Mouse (Mus musculus) lung, embryonic 14.5 days (tissue): ENCODE data around the gene Arpp19. TPM values are rescaled to one million over a fixed set of nuclear protein-coding genes. Genes with fewer than 3 reads are reported as not detected.
A peak's percentile ranks its signal among the peaks of the same experiment; 100 is the strongest.

Source experiments
- ATAC-seq: fragments of 200-750 bp; cut with Nextera tagmentation; 2 replicates; pipeline ENCODE4 v1.8.0; 2017; ENCODE audit warnings: mild to moderate bottlenecking, moderate TSS enrichment, moderate library complexity; ENCODE audit not compliant: insufficient read depth
- DNase-seq: peaks from one replicate; pipeline ENCODE4 v3.0.0-alpha.2; 2015
- H3K27ac ChIP-seq: fragments of 300-500 bp; sonication (generic); 2 replicates; pipeline ENCODE4 v1.5.1; 2014; ENCODE audit warnings: low read depth, mild to moderate bottlenecking, moderate library complexity
- H3K27me3 ChIP-seq: fragments of 300-500 bp; sonication (generic); 2 replicates; pipeline ENCODE4 v1.6.1; 2014; ENCODE audit warnings: low read length, control low read depth; ENCODE audit not compliant: insufficient read depth
- H3K36me3 ChIP-seq: fragments of 300-500 bp; sonication (generic); 2 replicates; pipeline ENCODE4 v1.6.1; 2014; ENCODE audit warnings: control low read depth; ENCODE audit not compliant: insufficient read depth
- H3K4me1 ChIP-seq: fragments of 300-500 bp; sonication (generic); 2 replicates; pipeline ENCODE4 v1.6.1; 2014; ENCODE audit warnings: antibody characterized with exemption, control low read depth; ENCODE audit not compliant: insufficient read depth
- H3K4me2 ChIP-seq: fragments of 300-500 bp; sonication (generic); 2 replicates; pipeline ENCODE4 v1.6.1; 2014; ENCODE audit warnings: mild to moderate bottlenecking
- H3K4me3 ChIP-seq: fragments of 300-500 bp; sonication (generic); 2 replicates; pipeline ENCODE4 v1.5.1; 2014; ENCODE audit warnings: low read depth, low read length
- H3K9ac ChIP-seq: fragments of 300-500 bp; sonication (generic); 2 replicates; pipeline ENCODE4 v1.6.1; 2014
- H3K9me3 ChIP-seq: fragments of 300-500 bp; sonication (generic); 2 replicates; pipeline ENCODE4 v1.6.1; 2016; ENCODE audit warnings: low read depth, low read length, control low read depth
- CTCF ChIP-seq: IDR thresholded peaks from 2 replicates; pipeline ENCODE4 v1.5.1; 2016; ENCODE audit warnings: antibody characterized with exemption, low read depth
- WGBS: fragments of 180-500 bp; shearing (Covaris S2); extraction: QIAGEN DNeasy Blood & Tissue Kit; methylation state at CpG from one replicate; pipeline ENCODE4 v1.1.7; 2014; 5-methylcytosine and 5-hydroxymethylcytosine counted together
- polyA plus RNA-seq: library from polyadenylated mRNA; unstranded; fragments of >200 nt; fragmentation: Nextera tagmentation; extraction: Ambion mirVana; gene quantifications from 2 replicates; pipeline ENCODE4 v1.2.1, GENCODE M21; 2014

The Arpp19 gene
- 289 and 306 TPM in 2 replicates for polyA plus RNA-seq

- H3K4me3 ChIP-seq: peak within 1 kb of the TSS; percentile 94
- no peaks in the 10 kb centered on the region for H3K9me3 ChIP-seq
- H3K9ac ChIP-seq: peak within 1 kb of the TSS; percentile 95
- TF ChIP-seq CTCF: no peak
- peak; percentile 91 for DNase-seq
- no peaks in the 10 kb centered on the region for H3K4me1 ChIP-seq
- H3K27me3 ChIP-seq: no peaks in the 10 kb centered on the region
- peak within 1 kb of the TSS; percentile 76 for H3K4me2 ChIP-seq
- WGBS: under 1% methylated on average over 72 of the region's 73 CpGs
- peak within 1 kb of the TSS; percentile 69; the same call in 1 of the 2 replicates for H3K27ac ChIP-seq
- H3K36me3 ChIP-seq: no peaks in the 10 kb centered on the region
- ATAC-seq: peak; percentile 97
Observed at GRCm38 (mm10) chr9:75037451-75038356, at the start of gene Arpp19. Gene Arpp19 (plus strand): TSS chr9:75037614.

GRCm38 (mm10) chr9:74988893-74989460 is 48.4 kb upstream of the Arpp19 start:
- Histone ChIP-seq H3K4me1 (no peaks in the 10 kb centered on the region), H3K27ac (no peak overlapping the region), H3K4me3 (no peak overlapping the region), H3K36me3 (no peaks in the 10 kb centered on the region), H3K27me3 (no peaks in the 10 kb centered on the region), H3K4me2 (no peak overlapping the region), H3K9me3 (no peaks in the 10 kb centered on the region), H3K9ac (no peak overlapping the region)
- ATAC-seq: no peak
- no peak for DNase-seq
- WGBS: 80% methylated on average over 7 of the region's 7 CpGs
- no peak for TF ChIP-seq CTCF

GRCm38 (mm10) chr9:74989990-74990389 is 47.4 kb upstream of the Arpp19 start:
- 77% methylated on average over 2 of the region's 2 CpGs for WGBS
- Histone ChIP-seq H3K9me3 (no peaks in the 10 kb centered on the region), H3K9ac (no peak overlapping the region), H3K4me2 (no peak overlapping the region), H3K27ac (no peak overlapping the region), H3K4me1 (no peaks in the 10 kb centered on the region), H3K27me3 (no peaks in the 10 kb centered on the region), H3K36me3 (no peaks in the 10 kb centered on the region), H3K4me3 (no peak overlapping the region)
- no peak for TF ChIP-seq CTCF
- no peak for ATAC-seq
- DNase-seq: no peak

GRCm38 (mm10) chr9:74994611-74995257 is 42.7 kb upstream of the Arpp19 start:
- DNase-seq: no peak
- Histone ChIP-seq H3K9me3 (no peaks in the 10 kb centered on the region), H3K27me3 (no peaks in the 10 kb centered on the region), H3K36me3 (no peaks in the 10 kb centered on the region), H3K27ac (no peak overlapping the region), H3K4me3 (no peak overlapping the region), H3K4me1 (no peaks in the 10 kb centered on the region), H3K4me2 (no peak overlapping the region), H3K9ac (no peak overlapping the region)
- ATAC-seq: no peak
- 76% methylated on average over 10 of the region's 10 CpGs for WGBS
- TF ChIP-seq CTCF: no peak

DNA sequence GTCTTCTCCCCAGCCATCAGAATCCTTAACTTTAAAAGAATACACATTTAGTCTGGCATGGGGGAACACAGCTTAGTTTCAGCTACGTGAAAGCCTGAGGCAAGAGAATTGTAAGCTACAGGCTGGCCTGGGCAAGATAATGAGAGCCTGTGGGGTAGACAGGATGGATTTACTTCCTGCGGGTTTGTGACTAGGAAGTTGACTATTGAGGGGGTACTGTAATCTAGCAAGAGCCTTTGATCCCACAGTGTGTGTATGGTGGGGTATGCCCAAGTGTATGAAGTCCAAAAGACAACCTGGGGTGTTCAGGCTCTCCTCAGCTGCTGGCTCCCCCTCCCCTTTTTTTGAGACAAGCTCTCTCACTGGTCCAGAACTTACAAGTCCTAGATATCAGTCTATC is 41.1 kb upstream of the Arpp19 start:
- WGBS: 55% methylated on average over 2 of the region's 2 CpGs
- ATAC-seq: no peak
- Histone ChIP-seq H3K36me3 (no peaks in the 10 kb centered on the region), H3K4me2 (no peak overlapping the region), H3K4me1 (no peaks in the 10 kb centered on the region), H3K27ac (no peak overlapping the region), H3K4me3 (no peak overlapping the region), H3K9ac (no peak overlapping the region), H3K27me3 (no peaks in the 10 kb centered on the region), H3K9me3 (no peaks in the 10 kb centered on the region)
- no peak for TF ChIP-seq CTCF
- no peak for DNase-seq

DNA sequence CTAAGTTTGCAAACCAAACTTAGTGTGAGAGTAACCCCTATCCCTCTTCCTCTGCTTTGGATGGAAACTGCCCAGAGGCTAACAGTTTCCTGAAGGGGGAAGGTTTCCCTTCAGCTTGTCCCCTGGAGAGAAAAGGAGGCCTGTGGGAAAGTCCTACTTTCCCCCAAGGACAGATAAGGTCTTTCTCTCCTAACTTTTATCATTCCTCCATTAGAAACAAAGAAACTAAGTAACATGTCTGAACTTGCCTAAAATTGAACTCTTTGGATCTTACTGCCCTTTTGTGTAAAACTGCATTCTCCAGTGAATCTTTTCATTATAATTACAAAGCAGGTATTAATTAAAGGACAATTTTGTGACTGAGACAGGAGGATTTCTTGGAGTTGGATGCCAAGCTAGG is 39.4 kb upstream of the Arpp19 start:
- ATAC-seq: no peak
- DNase-seq: no peak

GRCm38 (mm10) chr9:75001006-75001405 is 36.4 kb upstream of the Arpp19 start:
- Histone ChIP-seq H3K27me3 (no peaks in the 10 kb centered on the region), H3K4me2 (no peak overlapping the region), H3K27ac (no peak overlapping the region), H3K9me3 (no peaks in the 10 kb centered on the region), H3K4me3 (no peak overlapping the region), H3K4me1 (peaks cover 7% of the 10 kb centered on the region; the same call in 1 of the 2 replicates), H3K36me3 (no peaks in the 10 kb centered on the region), H3K9ac (no peak overlapping the region; the same call in 1 of the 2 replicates)
- ATAC-seq: peak; percentile 28; the same call in 1 of the 2 replicates
- no peak for TF ChIP-seq CTCF
- WGBS: 72% methylated on average over 6 of the region's 6 CpGs
- no peak for DNase-seq

More for the DNA sequence above, 39.4 kb upstream of the Arpp19 start:
- no peak for TF ChIP-seq CTCF
- Histone ChIP-seq H3K4me3 (no peak overlapping the region), H3K9me3 (no peaks in the 10 kb centered on the region), H3K27ac (no peak overlapping the region), H3K4me2 (no peak overlapping the region), H3K36me3 (no peaks in the 10 kb centered on the region), H3K4me1 (peaks cover 7% of the 10 kb centered on the region; the same call in 1 of the 2 replicates), H3K9ac (no peak overlapping the region), H3K27me3 (no peaks in the 10 kb centered on the region)
